Mouse (Mus musculus) liver, embryonic 16.5 days (tissue): Measurements from ENCODE around the gene Mapk3. TPM values are rescaled to one million over a fixed set of nuclear protein-coding genes. Genes with fewer than 3 reads are reported as not detected.
"Not testable (repeated sequence)": the region's sequence is repeated elsewhere in the genome, so short reads cannot be mapped to it uniquely, and the experiment has no call there.

ENCODE experiments used
- ATAC-seq: fragments of 200-750 bp; cut with Nextera tagmentation; 2 replicates; pipeline ENCODE4 v1.8.0; 2017; ENCODE audit warnings: low read depth, mild to moderate bottlenecking, moderate number of reproducible peaks, moderate library complexity
- H3K27ac ChIP-seq: fragments of 300-500 bp; sonication (generic); 2 replicates; pipeline ENCODE4 v1.5.1; 2014; ENCODE audit warnings: mild to moderate bottlenecking, low read length
- H3K27me3 ChIP-seq: fragments of 300-500 bp; sonication (generic); 2 replicates; pipeline ENCODE4 v1.6.1; 2014; ENCODE audit warnings: low read depth, low read length, mixed read lengths; ENCODE audit not compliant: control insufficient read depth, insufficient read depth
- H3K36me3 ChIP-seq: fragments of 300-500 bp; sonication (generic); 2 replicates; pipeline ENCODE4 v1.6.1; 2014; ENCODE audit warnings: mild to moderate bottlenecking; ENCODE audit not compliant: control insufficient read depth, insufficient read depth
- H3K4me1 ChIP-seq: fragments of 300-500 bp; sonication (generic); 2 replicates; pipeline ENCODE4 v1.6.1; 2014; ENCODE audit warnings: low read depth, low read length, mixed read lengths; ENCODE audit not compliant: control insufficient read depth
- H3K4me2 ChIP-seq: fragments of 300-500 bp; sonication (generic); 2 replicates; pipeline ENCODE4 v1.6.1; 2014; ENCODE audit warnings: low read depth, low read length, mixed read lengths
- H3K4me3 ChIP-seq: fragments of 300-500 bp; sonication (generic); 2 replicates; pipeline ENCODE4 v1.5.1; 2014; ENCODE audit warnings: low read depth, mild to moderate bottlenecking, low read length
- H3K9ac ChIP-seq: fragments of 300-500 bp; sonication (generic); 2 replicates; pipeline ENCODE4 v1.6.1; 2014; ENCODE audit warnings: low read depth, low read length
- H3K9me3 ChIP-seq: fragments of 300-500 bp; sonication (generic); replicated peaks from 2 replicates; pipeline ENCODE4 v1.6.1; 2016; ENCODE audit warnings: low read length; ENCODE audit not compliant: control insufficient read depth
- WGBS: fragments of 180-500 bp; shearing (Covaris S2); extraction: QIAGEN DNeasy Blood & Tissue Kit; methylation state at CpG from one replicate; pipeline ENCODE4 v1.1.7; 2014; ENCODE audit not compliant: insufficient replicate concordance; 5-methylcytosine and 5-hydroxymethylcytosine counted together
- polyA plus RNA-seq: library from polyadenylated mRNA; unstranded; fragments of >200 nt; fragmentation: Nextera tagmentation; extraction: Ambion mirVana; gene quantifications from 2 replicates; pipeline ENCODE4 v1.2.1, GENCODE M21; 2015

Mapk3 gene
- polyA plus RNA-seq, 1 experiment from 2014 or later, result 22.3 TPM

- H3K4me2 ChIP-seq, ATAC-seq, H3K9me3 ChIP-seq, H3K4me3 ChIP-seq, H3K27me3 ChIP-seq, H3K4me1 ChIP-seq, H3K9ac ChIP-seq, H3K27ac ChIP-seq, H3K36me3 ChIP-seq: not testable (repeated sequence)
- 56% methylated on average over 4 of the region's 4 CpGs for whole genome bisulfite sequencing
Observed at GRCm38 (mm10) chr7:126730256-126730789, 29.1 kb upstream of the Mapk3 start.

GRCm38 (mm10) chr7:126736122-126736521 lies 23.3 kb upstream of the Mapk3 start:
- H3K27ac ChIP-seq, result no peak overlapping the region
- 67% methylated on average over 8 of the region's 8 CpGs for WGBS
- no peaks in the 10 kb centered on the region for H3K27me3 ChIP-seq
- H3K9ac ChIP-seq, result no peak overlapping the region
- no peaks in the 10 kb centered on the region for H3K36me3 ChIP-seq
- H3K4me1 ChIP-seq, result no peaks in the 10 kb centered on the region
- H3K9me3 ChIP-seq, result no peaks in the 10 kb centered on the region
- no peak overlapping the region for H3K4me2 ChIP-seq
- H3K4me3 ChIP-seq, result no peak overlapping the region
- no peak for ATAC-seq

DNA sequence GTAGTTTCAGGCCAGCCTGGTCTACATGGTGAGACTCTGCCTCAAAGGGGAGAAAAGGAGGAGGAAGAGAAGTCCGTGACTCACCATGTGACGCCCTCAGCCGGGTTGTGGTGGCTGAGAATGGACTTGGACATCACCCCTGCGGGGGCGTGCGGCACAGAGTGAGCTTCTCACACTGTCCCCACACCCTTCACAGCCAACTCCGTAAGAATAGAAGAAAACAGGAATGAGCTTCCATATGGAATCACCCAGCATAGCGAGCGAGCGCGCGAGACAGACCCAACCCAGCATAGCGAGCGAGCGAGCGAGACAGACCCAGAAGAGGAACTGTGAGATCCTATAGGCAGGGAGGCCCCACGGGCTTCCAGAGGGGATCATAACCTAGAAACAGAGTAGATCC lies 19.9 kb upstream of the Mapk3 start:
- H3K4me1 ChIP-seq, result no peaks in the 10 kb centered on the region
- no peak for ATAC-seq
- H3K27ac ChIP-seq, result no peak overlapping the region
- H3K4me2 ChIP-seq, result no peak overlapping the region
- 73% methylated on average over 17 of the region's 17 CpGs for WGBS
- no peaks in the 10 kb centered on the region for H3K27me3 ChIP-seq
- H3K4me3 ChIP-seq, result no peak overlapping the region
- H3K9ac ChIP-seq, result no peak overlapping the region
- no peaks in the 10 kb centered on the region for H3K36me3 ChIP-seq
- no peaks in the 10 kb centered on the region for H3K9me3 ChIP-seq

GRCm38 (mm10) chr7:126740132-126740735 lies 19.2 kb upstream of the Mapk3 start:
- no peak for ATAC-seq
- no peak overlapping the region for H3K4me3 ChIP-seq
- no peaks in the 10 kb centered on the region for H3K36me3 ChIP-seq
- H3K9me3 ChIP-seq, result no peaks in the 10 kb centered on the region
- H3K27me3 ChIP-seq, result no peaks in the 10 kb centered on the region
- WGBS, result 69% methylated on average over 13 of the region's 13 CpGs
- H3K27ac ChIP-seq, result no peak overlapping the region
- H3K9ac ChIP-seq, result no peak overlapping the region
- H3K4me1 ChIP-seq, result no peaks in the 10 kb centered on the region
- H3K4me2 ChIP-seq, result no peak overlapping the region

- WGBS, result 44% methylated on average over 5 of the region's 5 CpGs
- no peak for ATAC-seq
- Histone ChIP-seq H3K36me3 (no peaks in the 10 kb centered on the region), H3K27me3 (no peaks in the 10 kb centered on the region), H3K9me3 (no peaks in the 10 kb centered on the region), H3K4me1 (no peaks in the 10 kb centered on the region), H3K4me2 (no peak overlapping the region), H3K27ac (no peak overlapping the region), H3K9ac (no peak overlapping the region), H3K4me3 (no peak overlapping the region)
Observed at GRCm38 (mm10) chr7:126740977-126741376, 18.4 kb upstream of the Mapk3 start.

DNA sequence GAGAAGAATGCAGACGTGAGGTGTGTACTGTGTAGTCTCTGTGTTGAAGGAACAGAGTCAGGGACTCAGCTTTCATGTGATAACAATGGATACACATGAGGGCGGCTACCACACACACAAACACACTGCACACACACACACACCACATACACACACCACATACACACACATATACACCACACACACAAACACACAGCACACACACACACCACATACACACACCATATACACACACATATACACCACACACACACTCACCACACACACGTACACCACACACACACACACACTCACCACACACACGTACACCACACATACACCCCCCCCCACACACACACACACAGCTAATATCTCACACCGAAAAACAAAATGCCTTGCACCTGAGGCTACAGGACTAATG lies 17.9 kb upstream of the Mapk3 start:
- Histone ChIP-seq H3K9me3 (no peaks in the 10 kb centered on the region), H3K27me3 (no peaks in the 10 kb centered on the region), H3K36me3 (no peaks in the 10 kb centered on the region), H3K4me1 (no peaks in the 10 kb centered on the region), H3K27ac (no peak overlapping the region), H3K9ac (no peak overlapping the region), H3K4me2 (no peak overlapping the region), H3K4me3 (no peak overlapping the region)
- ATAC-seq, result no peak
- WGBS, result 62% methylated on average over 5 of the region's 5 CpGs

DNA sequence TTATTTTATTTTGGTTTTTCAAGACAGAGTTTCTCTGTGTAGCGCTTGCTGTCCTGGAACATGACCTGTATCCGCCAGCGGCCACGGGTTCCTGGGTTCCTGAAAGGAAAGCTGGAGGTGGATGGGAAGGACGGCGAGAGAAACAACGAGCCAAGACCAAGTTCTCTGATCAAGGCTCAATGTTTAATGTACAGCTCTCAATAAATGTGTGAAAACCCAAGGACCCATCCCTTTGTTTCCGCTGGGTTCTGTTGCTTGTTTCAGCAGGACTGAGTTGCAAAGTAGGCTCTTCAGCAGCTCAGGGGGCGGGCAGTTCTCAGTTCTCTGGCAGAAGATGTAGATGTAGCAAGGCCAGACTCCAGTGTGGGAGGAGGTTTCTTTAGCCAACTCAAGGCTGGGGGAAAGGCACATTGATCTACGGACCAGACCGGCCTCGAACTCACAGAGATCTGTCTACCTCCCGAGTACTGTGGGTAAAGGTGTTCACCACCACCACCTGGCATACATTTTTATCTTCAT lies 17.4 kb upstream of the Mapk3 start:
- Histone ChIP-seq H3K9ac (no peak overlapping the region), H3K27me3 (no peaks in the 10 kb centered on the region), H3K4me3 (no peak overlapping the region), H3K27ac (no peak overlapping the region), H3K4me2 (no peak overlapping the region), H3K4me1 (no peaks in the 10 kb centered on the region), H3K36me3 (no peaks in the 10 kb centered on the region), H3K9me3 (no peaks in the 10 kb centered on the region)
- WGBS, result 78% methylated on average over 13 of the region's 13 CpGs
- ATAC-seq, result no peak

GRCm38 (mm10) chr7:126746066-126746465 lies 13.3 kb upstream of the Mapk3 start:
- Histone ChIP-seq H3K4me1 (peaks cover 8% of the 10 kb centered on the region), H3K9me3 (no peaks in the 10 kb centered on the region), H3K4me3 (peak overlapping the region; percentile 33), H3K27me3 (no peaks in the 10 kb centered on the region), H3K27ac (peak overlapping the region; percentile 78), H3K36me3 (no peaks in the 10 kb centered on the region), H3K4me2 (peak overlapping the region; percentile 44), H3K9ac (no peak overlapping the region)
- ATAC-seq, result peak; percentile 63
- WGBS, result 28% methylated on average over 12 of the region's 12 CpGs

DNA sequence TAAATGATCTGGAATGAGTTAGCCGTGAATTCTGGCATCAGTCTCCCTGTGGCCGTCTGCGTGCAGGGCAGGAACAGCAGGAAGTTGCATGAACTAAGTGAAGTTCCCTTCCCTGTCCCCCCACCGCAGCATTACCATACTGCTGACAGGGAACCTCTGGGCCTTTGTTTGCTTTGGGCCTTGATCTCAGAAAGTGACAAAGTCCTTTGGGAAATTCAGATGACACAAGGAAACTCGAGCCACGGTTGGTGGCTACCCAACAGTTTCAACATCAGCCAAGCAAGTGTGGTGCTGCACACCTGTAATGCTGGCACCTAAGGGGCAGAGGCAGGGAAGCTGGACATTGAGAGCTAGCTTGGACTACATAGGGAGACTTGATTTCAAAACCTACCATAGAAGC lies 12.6 kb upstream of the Mapk3 start:
- peak overlapping the region; percentile 33 for H3K4me3 ChIP-seq
- peak overlapping the region; percentile 78 for H3K27ac ChIP-seq
- no peaks in the 10 kb centered on the region for H3K36me3 ChIP-seq
- H3K9ac ChIP-seq, result no peak overlapping the region
- H3K27me3 ChIP-seq, result no peaks in the 10 kb centered on the region
- WGBS, result 7% methylated on average over 6 of the region's 6 CpGs
- H3K9me3 ChIP-seq, result no peaks in the 10 kb centered on the region
- peak overlapping the region; percentile 44 for H3K4me2 ChIP-seq
- peak; percentile 81 for ATAC-seq
- peaks cover 8% of the 10 kb centered on the region for H3K4me1 ChIP-seq
